Mouse (Mus musculus) brown adipose tissue, adult 24 weeks (tissue): ENCODE data around the gene Olfr70. TPM values are rescaled to one million over a fixed set of nuclear protein-coding genes. Genes with fewer than 3 reads are reported as not detected.

Experiments used
- H3K27ac ChIP-seq: fragments of 200-500 bp; replicated peaks from 2 replicates; pipeline ENCODE4 v1.5.1; 2012; ENCODE audit warnings: low read depth, mild to moderate bottlenecking, low read length
- H3K4me1 ChIP-seq: fragments of 200-500 bp; 2 replicates; pipeline ENCODE4 v1.6.1; 2012; ENCODE audit warnings: low read length, mixed read lengths; ENCODE audit not compliant: control insufficient read depth, insufficient read depth, insufficient read length
- H3K4me3 ChIP-seq: fragments of 200-500 bp; 2 replicates; pipeline ENCODE4 v1.5.1; 2012; ENCODE audit warnings: low read depth, mild to moderate bottlenecking, low read length, moderate library complexity; ENCODE audit not compliant: insufficient read depth
- polyA plus RNA-seq: library from polyadenylated mRNA; stranded (reverse); fragments of >200 nt; gene quantifications from 2 replicates; pipeline ENCODE4 v1.2.4, GENCODE M21; 2012; ENCODE audit not compliant: missing spikeins, insufficient read depth, insufficient read length

The Olfr70 gene
- polyA plus RNA-seq, 1 experiment: not detected

DNA sequence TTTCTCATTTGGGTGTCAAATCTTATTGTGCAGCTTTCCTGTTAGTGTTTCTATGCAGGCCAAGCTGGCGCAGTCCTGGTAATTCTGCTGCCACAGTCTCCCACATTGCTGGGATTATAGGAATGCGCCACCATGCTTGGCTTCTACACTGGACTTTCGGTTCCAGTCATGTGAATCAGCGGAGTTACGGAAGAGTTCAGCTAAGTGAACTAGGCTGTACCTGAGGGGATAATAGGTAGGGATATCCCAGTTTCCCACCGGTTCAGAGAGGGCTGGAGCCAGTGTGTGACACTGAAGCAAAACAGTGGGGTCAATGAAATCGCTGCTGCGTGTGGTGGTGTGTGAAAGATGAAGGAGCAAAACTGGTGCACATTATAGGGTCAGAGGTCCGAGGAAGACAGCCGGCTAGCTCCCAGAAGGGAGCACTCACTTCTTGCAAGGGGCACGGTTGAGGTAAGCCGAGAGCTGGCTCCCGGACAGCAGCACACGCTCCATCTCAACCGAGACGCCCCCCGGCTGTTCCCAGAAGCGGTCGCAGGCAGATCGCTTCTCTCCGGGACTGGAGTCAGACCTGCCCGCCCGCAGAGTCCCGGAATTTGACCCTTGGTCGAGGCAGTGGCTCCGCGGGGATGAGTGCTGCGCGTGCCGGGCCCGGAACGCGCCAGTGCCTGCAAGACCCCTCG lies 44.8 kb downstream of the Olfr70 start:
- Histone ChIP-seq H3K4me3 (peak overlapping the region; percentile 77), H3K4me1 (no peaks in the 10 kb centered on the region), H3K27ac (no peak overlapping the region)

- H3K27ac ChIP-seq: no peak within 1 kb of the TSS
- 0 out of 2 replicates have a peak within 1 kb of the TSS, but pooled peaks have one; percentile 26 for H3K4me3 ChIP-seq
Measured at GRCm38 (mm10) chr4:43653161-43654015, 47.2 kb downstream of the Olfr70 start, which contains the start of gene Spag8. Spag8 (minus strand) TSS chr4:43653594.

DNA sequence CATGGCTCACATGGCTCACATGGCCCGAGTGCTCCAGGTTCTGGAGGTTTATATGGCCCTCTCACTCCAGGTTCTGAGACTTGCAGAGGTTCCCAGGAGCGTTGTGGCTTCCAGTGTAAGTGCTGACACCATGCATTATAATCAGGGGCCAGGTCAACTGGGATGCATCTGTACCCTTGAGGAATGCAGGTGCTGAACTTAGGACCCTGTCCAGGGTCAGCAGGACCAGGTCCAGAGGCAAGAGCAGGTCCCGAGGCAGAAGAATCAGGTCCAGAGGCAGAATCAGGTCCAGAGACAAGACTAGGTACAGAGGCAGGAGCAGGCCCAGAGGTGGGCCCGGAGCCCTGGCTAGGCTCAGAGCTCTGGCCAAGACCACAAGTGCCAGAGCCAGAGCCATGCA lies 47.9 kb downstream of the Olfr70 start:
- Histone ChIP-seq H3K27ac (no peak overlapping the region), H3K4me1 (no peaks in the 10 kb centered on the region), H3K4me3 (no peak overlapping the region)

More at GRCm38 (mm10) chr4:43653161-43654015, 47.2 kb downstream of the Olfr70 start, which contains the start of gene Spag8:
- H3K4me1 ChIP-seq: no peaks in the 10 kb centered on the region

GRCm38 (mm10) chr4:43649783-43650182 lies 50.8 kb downstream of the Olfr70 start:
- no peak overlapping the region for H3K27ac ChIP-seq
- no peak overlapping the region for H3K4me3 ChIP-seq
- H3K4me1 ChIP-seq: no peaks in the 10 kb centered on the region

Other genes starting within 250 kb of the Olfr70 start
- 1.5 and 1.9 TPM in 2 replicates for gene Cd72, start 246.2 kb downstream of the Olfr70 start, polyA plus RNA-seq
- not detected in 2 replicates for gene Sit1, start 217.1 kb downstream of the Olfr70 start, polyA plus RNA-seq
- gene Ccdc107, start 207.9 kb downstream of the Olfr70 start, polyA plus RNA-seq: 31.3 and 34.0 TPM in 2 replicates
- gene Arhgef39, start 201.1 kb downstream of the Olfr70 start, polyA plus RNA-seq: not detected in 2 replicates
- gene Car9, start 193.8 kb downstream of the Olfr70 start, polyA plus RNA-seq: not detected in 2 replicates
- gene Tpm2, start 177.0 kb downstream of the Olfr70 start, polyA plus RNA-seq: 148 and 245 TPM in 2 replicates
- gene Creb3, start 138.5 kb downstream of the Olfr70 start, polyA plus RNA-seq: 18.1 TPM in 2 replicates
- gene Tln1, start 138.1 kb downstream of the Olfr70 start, polyA plus RNA-seq: 55.6 and 61.1 TPM in 2 replicates
- gene Rgp1, start 122.1 kb downstream of the Olfr70 start, polyA plus RNA-seq: 14.6 and 17.2 TPM in 2 replicates
- gene Gba2, start 121.9 kb downstream of the Olfr70 start, polyA plus RNA-seq: 2.3 and 3.6 TPM in 2 replicates
- gene Msmp, start 116.3 kb downstream of the Olfr70 start, polyA plus RNA-seq: 1.5 TPM in 1 of 2 replicates, not detected in the other
- 10.8 and 16.4 TPM in 2 replicates for gene Npr2, start 68.9 kb downstream of the Olfr70 start, polyA plus RNA-seq
- gene Spag8, start 47.2 kb downstream of the Olfr70 start, polyA plus RNA-seq: not detected in 2 replicates
- gene Hint2, start 44.3 kb downstream of the Olfr70 start, polyA plus RNA-seq: 269 and 348 TPM in 2 replicates
- gene Tmem8b, start 31.8 kb downstream of the Olfr70 start, polyA plus RNA-seq: 4.2 and 9.1 TPM in 2 replicates
- 0.36 TPM in 1 of 2 replicates, not detected in the other for gene Fam221b, start 31.7 kb downstream of the Olfr70 start, polyA plus RNA-seq
- not detected in 2 replicates for gene Olfr71, start 9.4 kb upstream of the Olfr70 start, polyA plus RNA-seq
- 4.7 and 5.0 TPM in 2 replicates for gene Hrct1, start 26.4 kb upstream of the Olfr70 start, polyA plus RNA-seq
- gene Spaar, start 29.2 kb upstream of the Olfr70 start, polyA plus RNA-seq: 1.9 and 2.8 TPM in 2 replicates
- gene Olfr159, start 70.2 kb upstream of the Olfr70 start, polyA plus RNA-seq: not detected in 2 replicates
- gene Olfr156, start 123.1 kb upstream of the Olfr70 start, polyA plus RNA-seq: not detected in 2 replicates
- gene Olfr157, start 139.4 kb upstream of the Olfr70 start, polyA plus RNA-seq: not detected in 2 replicates
- gene Olfr155, start 150.8 kb upstream of the Olfr70 start, polyA plus RNA-seq: not detected in 2 replicates
- 2.0 and 2.4 TPM in 2 replicates for gene Reck, start 174.7 kb upstream of the Olfr70 start, polyA plus RNA-seq